Mouse (Mus musculus) bone marrow macrophage, adult 2 months (primary cell): ENCODE measurements around the gene Gm20683. TPM values are rescaled to one million over a fixed set of nuclear protein-coding genes. Genes with fewer than 3 reads are reported as not detected.
A peak's percentile ranks its signal among the peaks of the same experiment; 100 is the strongest.

Experiments used
- H3K27ac ChIP-seq: 2 replicates; pipeline ENCODE4 v1.5.1; 2012; ENCODE audit warnings: low read depth, low read length; ENCODE audit not compliant: insufficient read depth
- H3K4me1 ChIP-seq: 2 replicates; pipeline ENCODE4 v1.6.1; 2012; ENCODE audit warnings: low read length; ENCODE audit not compliant: control insufficient read depth, insufficient read depth
- H3K4me3 ChIP-seq: 2 replicates; pipeline ENCODE4 v1.5.1; 2012; ENCODE audit warnings: mild to moderate bottlenecking, low read length, moderate library complexity; ENCODE audit not compliant: insufficient read depth
- CTCF ChIP-seq: IDR thresholded peaks from 2 replicates; pipeline ENCODE4 v1.5.1; 2012; ENCODE audit warnings: low read depth, mild to moderate bottlenecking, low read length, moderate library complexity
- POLR2A ChIP-seq: IDR thresholded peaks from 2 replicates; pipeline ENCODE4 v1.6.1; 2012; ENCODE audit warnings: mild to moderate bottlenecking, low read depth, low read length, borderline replicate concordance
- polyA plus RNA-seq: library from polyadenylated mRNA; stranded (reverse); fragments of >200 nt; gene quantifications from 2 replicates; pipeline ENCODE4 v1.2.4, GENCODE M21; 2012; ENCODE audit not compliant: missing spikeins, insufficient read depth, insufficient read length

The Gm20683 gene
- polyA plus RNA-seq, 1 experiment, result 1.5 TPM

DNA sequence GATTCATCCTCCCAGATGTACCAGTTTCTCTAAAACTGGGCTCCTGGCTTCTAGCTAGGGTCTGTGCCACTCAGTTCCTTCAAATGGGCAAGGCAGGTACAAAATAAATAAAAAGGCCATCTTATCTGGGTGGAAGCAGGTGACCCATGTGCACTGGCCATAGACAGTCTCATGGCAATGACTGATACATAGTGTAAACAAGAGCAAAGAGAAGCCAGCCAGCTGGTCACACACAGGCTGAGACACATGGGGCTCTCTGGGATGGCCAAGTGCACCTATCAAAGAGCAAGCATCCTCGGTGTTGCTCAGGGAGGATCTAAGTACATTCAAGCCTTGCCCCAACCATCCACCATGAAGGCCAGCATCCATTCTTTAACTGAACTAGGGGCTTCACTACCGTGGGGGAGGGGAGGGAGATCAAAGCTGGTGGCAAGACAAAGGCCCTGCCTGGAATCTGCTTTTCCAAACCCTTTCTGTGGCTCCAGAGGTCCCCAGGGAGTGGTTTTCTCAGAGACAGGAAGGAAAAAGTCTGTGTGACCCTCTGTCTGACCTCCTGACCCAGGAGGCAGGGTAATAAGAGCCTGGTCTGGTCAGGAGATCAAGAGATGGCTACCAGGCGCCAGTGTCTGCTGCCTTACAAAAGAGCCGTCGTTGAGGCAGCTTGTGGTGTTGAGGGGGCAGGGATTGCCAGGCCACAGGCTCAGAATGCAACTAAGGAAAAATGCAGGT is 39.5 kb upstream of the Gm20683 start:
- peaks cover 7% of the 10 kb centered on the region for H3K4me1 ChIP-seq
- H3K4me3 ChIP-seq, result no peak overlapping the region
- H3K27ac ChIP-seq, result no peak overlapping the region
- TF ChIP-seq POLR2A (no peak), CTCF (no peak)

DNA sequence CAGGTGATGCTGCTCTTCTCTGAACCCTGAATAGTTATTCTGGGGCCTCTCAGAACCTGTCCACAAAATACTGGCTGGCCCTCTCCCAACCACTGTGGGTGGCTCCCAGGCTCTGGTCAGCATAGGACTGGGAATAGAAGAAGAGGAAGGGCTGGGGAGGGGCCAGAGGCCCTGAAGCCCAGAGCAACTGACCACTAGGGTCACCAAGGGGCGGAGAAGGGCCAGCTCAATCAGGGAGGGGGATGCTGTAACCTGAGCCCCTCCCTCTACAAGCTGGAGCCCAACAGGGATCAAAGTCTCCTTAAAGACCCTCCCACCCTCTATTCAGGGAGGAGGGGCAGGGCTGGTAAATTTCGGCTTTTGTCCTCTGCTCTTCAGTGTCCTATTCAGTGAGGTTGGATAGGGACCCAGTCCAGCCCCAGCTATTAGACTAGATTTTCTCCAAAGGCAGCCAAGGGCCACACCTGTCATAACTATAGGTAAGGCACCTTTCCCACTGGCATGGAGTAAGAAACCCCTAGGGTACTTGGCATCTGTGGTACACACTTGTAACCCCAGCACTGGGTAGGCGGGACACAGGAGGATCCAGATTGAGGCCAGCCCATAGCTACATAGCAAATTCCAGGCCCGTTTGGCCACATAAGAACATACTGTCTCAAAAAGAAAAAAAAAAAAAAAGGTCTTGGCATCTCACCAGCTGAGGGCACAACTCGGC is 38.8 kb upstream of the Gm20683 start, which contains the start of gene Wfikkn1:
Wfikkn1 (minus strand) TSS at position 663 of the 715 bp plus-strand sequence.
- TF ChIP-seq CTCF (no peak), POLR2A (no peak)
- Histone ChIP-seq H3K4me3 (no peak within 1 kb of the TSS), H3K4me1 (peaks cover 10% of the 10 kb centered on the region), H3K27ac (no peak within 1 kb of the TSS)

GRCm38 (mm10) chr17:25879750-25880149 is 38.2 kb upstream of the Gm20683 start:
- Histone ChIP-seq H3K4me3 (no peak overlapping the region), H3K27ac (no peak overlapping the region), H3K4me1 (peaks cover 10% of the 10 kb centered on the region)
- TF ChIP-seq CTCF (no peak), POLR2A (no peak)

DNA sequence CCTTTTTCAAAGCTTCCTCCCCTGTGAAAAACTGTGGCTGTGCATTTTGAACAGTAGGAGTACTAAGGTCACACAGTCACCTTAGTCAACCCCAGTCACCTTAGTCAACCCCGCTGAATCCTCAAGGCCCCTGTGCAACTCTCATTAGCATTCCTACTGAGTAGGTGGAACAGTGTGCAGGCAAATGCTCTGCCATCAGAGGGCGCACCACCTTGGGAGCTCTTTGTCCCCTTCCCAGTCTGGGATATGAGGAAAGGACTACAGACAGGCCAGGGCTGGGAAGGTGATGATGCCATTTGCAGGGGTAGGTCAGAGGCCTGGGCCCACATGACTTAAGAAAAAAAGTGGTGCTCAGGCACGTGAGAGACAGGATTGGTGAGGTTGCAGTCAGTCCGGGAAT is 37.7 kb upstream of the Gm20683 start:
- Histone ChIP-seq H3K27ac (no peak overlapping the region), H3K4me1 (peaks cover 10% of the 10 kb centered on the region), H3K4me3 (no peak overlapping the region)
- TF ChIP-seq POLR2A (no peak), CTCF (peak; percentile 58)

- no peak overlapping the region for H3K4me3 ChIP-seq
- H3K27ac ChIP-seq, result no peak overlapping the region
- TF ChIP-seq CTCF, result no peak
- no peak for TF ChIP-seq POLR2A
- H3K4me1 ChIP-seq, result peaks cover 14% of the 10 kb centered on the region
These were observed 37.1 kb upstream of the Gm20683 start for GRCm38 (mm10) chr17:25878611-25879180.

- Histone ChIP-seq H3K4me1 (peaks cover 14% of the 10 kb centered on the region), H3K27ac (no peak overlapping the region), H3K4me3 (no peak overlapping the region)
- TF ChIP-seq CTCF, result no peak
These were observed 36.4 kb upstream of the Gm20683 start for GRCm38 (mm10) chr17:25877741-25878610.

DNA sequence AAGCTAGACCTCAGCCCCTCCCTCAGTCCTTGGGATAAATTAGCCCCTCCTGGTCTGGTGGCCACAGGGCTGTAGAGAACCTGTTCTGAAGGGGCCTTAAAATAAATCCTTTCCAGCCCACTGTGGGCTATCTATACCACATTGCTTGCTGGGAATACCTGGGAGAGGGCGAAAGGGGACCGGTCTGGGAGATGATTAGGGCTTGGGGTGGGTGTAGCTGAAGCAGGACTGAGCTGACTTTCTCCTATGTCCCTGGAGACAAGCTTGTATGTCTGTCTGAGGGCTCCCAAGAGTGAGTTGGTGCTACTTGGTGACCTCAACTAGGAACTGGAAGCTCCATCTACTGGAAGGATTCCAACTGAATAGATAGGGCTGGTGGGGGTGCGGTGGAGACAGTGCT is 35.5 kb upstream of the Gm20683 start:
- peaks cover 14% of the 10 kb centered on the region for H3K4me1 ChIP-seq
- H3K27ac ChIP-seq, result no peak overlapping the region
- H3K4me3 ChIP-seq, result no peak overlapping the region
- no peak for TF ChIP-seq POLR2A
- TF ChIP-seq CTCF, result no peak

DNA sequence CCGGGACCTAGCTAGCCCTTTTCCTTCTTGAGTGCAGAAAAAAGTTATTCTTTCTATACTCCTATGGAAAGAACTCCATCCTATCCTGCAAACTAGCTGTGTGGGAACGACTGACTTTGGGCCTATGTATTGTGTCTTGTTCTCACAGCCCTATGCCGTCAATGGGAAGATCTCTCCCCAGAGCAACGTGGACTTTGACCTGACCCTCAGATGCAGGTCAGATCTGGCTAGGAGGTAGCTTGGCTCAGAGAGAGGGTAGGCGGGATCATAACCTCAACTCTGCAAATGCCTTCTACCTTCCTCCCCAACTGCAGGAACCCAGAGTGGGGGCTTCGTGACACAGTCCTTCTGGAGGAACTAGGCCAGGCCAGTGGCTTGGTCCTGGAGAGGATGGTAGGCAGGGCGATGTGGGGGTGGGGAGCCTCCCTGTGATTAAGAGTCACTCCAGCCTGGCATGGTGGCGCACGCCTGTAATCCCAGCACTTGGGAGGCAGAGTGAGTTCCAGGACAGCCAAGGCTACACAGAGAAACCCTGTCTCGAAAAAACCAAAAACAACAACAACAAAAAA is 34.9 kb upstream of the Gm20683 start:
- Histone ChIP-seq H3K27ac (no peak overlapping the region), H3K4me3 (peak overlapping the region; percentile 74), H3K4me1 (peaks cover 18% of the 10 kb centered on the region)
- TF ChIP-seq CTCF, result no peak
- no peak for TF ChIP-seq POLR2A
